Mouse (Mus musculus) CD8-positive naive resting alpha-beta T cell, adult 2 months (primary cell): ENCODE measurements around the gene Kcnh3.

ENCODE experiments used
- DNase-seq, 2 experiments: peaks; one replicate each; pipeline ENCODE4 v3.0.0; 2022; ENCODE audit warnings: low read depth in 2 of 2, low spot score in 2 of 2

The Kcnh3 gene

DNA sequence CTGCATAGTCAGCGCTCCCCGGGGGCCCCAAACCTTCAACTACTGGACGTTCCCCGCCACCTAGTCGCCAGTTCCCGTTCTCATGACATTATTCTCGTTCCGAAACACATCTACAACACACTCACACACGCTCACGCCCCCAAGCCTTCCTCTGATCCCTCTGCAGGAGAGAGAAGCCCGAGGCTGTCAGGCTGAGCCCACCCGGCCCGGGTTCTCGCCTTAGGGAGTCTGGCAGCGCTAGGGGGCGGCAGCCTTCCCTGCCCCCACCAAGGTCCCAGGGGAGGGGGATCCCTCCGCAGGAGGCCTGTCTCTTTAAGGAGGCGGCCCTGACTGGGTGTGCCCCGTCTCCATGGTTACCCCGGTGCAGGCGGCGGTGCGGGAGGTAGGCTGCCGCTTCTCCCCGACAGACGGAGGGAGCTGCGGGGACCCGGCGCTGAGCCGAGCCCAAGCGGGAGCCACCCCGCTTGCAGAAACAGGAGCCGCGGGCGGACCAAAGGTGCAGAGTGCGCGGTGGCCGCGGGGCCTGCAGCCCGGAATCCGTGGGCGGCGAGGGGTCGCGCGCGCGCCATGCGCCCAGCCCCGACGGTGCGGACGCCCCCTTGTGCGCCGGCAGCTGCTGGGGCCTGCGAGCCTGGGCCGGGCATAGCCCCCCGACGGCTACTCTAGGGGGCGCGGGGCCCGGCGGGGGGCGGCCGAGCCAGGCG, at the start of gene Kcnh3:
Kcnh3 (plus strand) TSS at position 654 of the 704 bp plus-strand sequence.
- peak; percentile 41 to 50 for DNase-seq

GRCm38 (mm10) chr15:99179639-99180038, 45.0 kb upstream of the Kcnh3 start:
- no peak for DNase-seq

GRCm38 (mm10) chr15:99184217-99184914, 40.3 kb upstream of the Kcnh3 start:
- no peak for DNase-seq

DNA sequence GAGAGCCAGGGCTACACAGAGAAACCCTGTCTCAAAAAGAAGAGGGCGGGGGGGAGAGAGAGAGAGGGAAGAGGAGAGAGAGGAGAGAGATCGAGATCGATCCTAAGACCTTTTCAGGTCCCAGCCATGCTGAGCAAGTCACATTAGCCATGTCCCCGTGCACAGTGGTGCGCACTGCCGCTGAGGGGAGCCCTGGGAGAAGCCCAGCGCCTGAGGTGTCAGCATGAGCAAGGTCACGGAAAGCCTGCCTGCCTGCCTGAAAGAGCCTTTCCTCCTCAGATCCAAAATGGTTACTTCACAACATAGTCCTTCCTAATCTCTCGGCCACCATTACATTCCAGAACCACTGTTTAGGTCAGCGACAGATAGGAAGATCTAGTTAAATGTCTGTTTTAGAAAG, 30.3 kb upstream of the Kcnh3 start:
- no peak for DNase-seq

- no peak for DNase-seq
Observed at GRCm38 (mm10) chr15:99195043-99195442, 29.6 kb upstream of the Kcnh3 start.

DNA sequence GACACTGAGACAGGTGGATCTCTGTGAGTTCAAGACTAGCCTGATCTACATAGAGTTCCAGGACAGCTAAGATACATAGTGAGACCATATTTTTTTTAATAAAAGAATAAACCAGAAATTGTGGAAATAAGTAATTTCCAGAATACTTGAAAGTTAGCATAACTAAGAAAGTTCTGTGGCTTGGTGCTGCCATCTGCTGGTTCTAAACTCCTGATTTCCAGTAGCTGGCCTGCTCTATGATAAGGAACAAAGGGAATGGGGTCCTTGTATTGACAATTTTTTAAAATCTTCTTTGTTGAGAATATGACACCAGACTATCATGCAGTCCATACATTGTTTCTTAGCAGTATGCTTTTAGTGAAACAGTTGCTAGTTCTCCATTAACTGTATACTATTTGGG, 25.9 kb upstream of the Kcnh3 start:
- DNase-seq: no peak

- no peak for DNase-seq
Observed at GRCm38 (mm10) chr15:99205959-99206358, 18.7 kb upstream of the Kcnh3 start.

DNA sequence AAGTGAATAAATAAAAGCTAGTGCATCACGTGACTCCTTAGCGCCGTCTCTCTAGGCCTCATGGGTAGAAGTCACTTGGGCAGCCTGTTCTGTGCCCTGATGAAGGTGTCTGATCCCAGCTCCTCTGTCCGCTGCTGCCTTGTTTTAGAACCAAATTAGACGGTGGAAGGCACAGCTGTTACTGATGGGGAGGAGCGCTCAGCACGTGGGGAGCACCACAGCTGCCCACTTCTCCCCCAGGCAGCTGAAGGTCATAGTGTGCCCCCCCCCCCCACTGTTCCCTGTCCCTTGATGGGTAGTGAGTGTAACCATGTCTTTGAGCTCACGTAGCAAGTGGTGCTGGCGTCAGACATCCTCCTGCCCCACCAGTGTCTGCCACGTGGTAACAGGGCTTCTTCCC, 11.5 kb upstream of the Kcnh3 start:
- DNase-seq: no peak

GRCm38 (mm10) chr15:99214941-99215340, 9.7 kb upstream of the Kcnh3 start:
- peak in 1 of 2 experiments; percentile 36 for DNase-seq

DNA sequence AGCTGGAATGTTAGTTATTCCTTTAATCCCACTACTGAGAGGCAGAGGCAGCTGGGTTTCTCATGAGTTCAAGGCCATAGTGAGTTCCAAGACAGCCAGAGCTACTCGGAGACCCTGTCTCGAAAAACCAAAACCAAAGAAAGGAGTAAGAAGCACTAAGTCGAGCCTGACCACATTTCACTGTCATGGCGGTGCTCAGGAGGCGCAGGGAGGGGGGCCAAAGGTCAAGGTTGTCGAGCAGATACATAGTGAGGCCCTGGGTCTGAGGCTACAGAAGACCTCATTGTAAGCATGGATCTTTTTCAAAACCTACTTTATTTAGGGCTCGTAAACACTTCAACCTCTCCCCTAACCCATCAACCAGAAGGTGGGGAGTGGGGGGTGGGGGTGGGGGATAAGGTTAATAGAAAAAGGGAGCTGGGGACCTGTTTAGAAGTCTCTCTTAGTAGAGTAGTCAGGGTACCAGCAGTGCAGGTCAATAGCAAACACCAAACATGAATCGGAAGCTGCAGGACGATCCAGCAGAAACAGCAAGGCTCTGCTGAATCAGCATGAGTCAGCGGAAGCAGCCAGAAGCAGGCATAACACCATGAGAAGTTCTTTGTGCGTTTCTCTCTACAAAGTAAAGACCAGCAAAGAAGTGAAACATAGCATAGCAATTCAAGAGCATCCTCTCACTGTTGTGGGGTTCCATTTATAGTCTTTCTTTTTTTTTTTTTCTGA, 8.8 kb upstream of the Kcnh3 start:
- no peak for DNase-seq

- no peak for DNase-seq
Observed at GRCm38 (mm10) chr15:99217630-99218029, 7.0 kb upstream of the Kcnh3 start.

- DNase-seq: no peak
Observed at GRCm38 (mm10) chr15:99221315-99221952, 3.2 kb upstream of the Kcnh3 start.

DNA sequence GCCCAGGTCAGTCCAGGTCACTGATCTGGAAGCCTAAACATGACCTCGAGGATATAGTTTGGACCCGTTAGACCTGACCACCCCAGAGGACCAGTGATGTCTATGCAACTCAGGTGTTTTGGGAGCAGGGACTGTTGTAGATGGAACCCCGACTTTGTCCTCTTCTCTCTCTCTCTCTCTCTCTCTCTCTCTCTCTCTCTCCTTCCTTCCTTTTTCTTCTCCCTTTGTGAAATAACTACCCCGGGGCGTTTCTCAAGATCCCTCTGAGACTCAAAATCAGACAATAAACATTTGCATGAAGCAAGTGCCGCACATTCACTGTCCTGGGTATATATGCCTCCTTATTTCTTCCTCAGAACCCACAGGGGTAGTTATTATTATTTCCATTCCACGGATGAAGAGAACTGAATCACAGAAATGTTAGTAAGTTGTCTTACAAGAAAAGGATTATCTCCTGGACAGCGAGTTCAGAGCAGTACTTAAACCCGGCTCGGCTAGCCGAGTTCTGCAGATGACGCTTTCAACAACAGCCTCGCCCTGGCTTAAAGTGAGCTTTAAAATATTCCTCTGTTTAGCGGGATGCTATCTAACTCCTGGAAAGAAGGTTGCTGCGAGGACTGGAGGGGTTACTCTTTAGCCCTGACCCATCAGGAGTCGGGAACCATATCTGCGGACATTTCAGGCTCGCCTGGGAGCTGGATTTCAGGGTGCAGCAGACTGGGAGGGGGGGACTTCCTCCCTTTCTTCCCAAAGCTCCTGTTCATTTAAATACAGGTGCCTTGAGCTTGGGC, 1.7 kb upstream of the Kcnh3 start:
- no peak for DNase-seq

DNA sequence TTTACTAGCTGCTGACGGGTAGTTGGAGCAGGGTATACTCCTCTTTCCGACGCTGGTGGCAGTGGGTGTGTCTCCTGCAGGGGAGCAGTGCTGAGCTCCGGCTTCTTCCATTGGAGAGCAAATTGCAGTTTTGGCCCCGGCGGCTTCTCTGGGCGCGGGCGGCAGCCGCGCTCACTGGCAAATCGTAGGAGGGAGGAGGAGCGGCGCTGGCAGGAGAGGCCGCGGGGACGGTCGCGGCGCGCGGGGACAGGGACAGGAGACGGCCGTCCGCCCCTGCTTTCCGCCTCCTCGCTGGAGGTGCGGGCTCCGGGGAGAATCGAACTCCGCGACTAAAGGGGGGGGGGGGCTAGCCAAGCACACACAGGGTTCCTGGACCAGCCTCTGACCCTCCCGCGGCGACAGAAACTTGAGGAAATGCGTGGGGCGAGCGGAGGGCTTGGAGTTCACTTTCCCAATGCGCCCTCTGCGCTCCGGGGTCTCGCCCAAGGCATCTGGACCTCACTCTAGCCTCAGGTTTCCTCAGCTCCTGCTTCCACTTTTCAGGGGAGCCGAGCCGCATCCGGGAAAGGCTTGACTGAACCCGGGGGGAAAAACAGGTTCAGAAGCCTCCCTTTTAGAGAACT, 965 bp upstream of the Kcnh3 start:
- peak in 1 of 2 experiments; percentile 27 for DNase-seq

- DNase-seq: no peak
Observed at GRCm38 (mm10) chr15:99225081-99225810, 585 bp downstream of the Kcnh3 start.

DNA sequence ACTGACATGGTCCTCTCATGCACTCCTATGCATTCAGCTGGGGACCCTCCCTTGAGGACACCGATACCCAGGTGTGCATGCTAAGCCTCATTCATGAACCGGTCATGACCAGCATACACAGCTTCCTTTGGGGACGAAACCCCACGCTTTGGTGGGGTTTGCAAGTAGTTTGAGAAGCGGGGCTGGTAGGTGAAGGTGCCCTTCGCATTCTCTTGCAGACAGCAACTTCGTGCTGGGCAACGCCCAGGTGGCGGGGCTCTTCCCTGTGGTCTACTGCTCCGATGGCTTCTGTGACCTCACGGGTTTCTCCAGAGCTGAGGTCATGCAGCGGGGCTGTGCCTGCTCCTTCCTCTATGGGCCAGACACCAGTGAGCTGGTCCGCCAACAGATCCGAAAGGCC, 1.4 kb downstream of the Kcnh3 start:
- DNase-seq: no peak

DNA sequence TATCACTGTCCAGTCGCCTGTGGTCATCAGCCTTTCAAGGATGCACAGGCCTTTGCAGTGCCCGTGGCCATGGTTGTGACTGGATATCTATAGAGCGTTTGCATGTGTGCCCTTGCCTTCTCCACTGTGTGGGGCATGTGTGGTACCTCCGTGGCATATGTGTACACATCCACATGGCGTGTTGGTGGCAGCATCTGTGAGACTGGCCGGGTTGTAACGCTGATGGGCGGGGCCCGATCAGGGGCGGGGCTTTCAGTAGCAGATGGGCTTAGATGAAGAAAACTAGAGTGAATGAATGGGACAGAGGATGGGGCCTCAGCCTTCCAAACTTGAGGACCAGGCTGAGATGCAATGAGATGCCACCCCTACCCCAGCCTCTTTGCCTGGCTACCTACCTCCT, 7.3 kb downstream of the Kcnh3 start:
- no peak for DNase-seq

DNA sequence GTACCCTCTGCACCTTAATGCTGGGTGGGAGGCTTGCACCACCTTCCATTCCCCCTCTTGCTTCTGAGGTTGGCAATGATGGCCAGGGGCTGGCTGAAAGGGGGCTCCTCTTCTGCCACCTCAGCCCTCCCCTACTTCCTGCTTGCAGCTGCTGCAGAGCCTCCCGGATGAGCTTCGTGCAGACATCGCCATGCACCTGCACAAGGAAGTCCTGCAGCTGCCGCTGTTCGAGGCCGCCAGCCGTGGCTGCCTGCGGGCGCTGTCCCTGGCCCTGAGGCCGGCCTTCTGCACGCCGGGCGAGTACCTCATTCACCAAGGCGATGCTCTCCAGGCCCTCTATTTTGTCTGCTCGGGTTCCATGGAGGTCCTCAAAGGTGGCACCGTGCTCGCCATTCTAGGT, 9.1 kb downstream of the Kcnh3 start:
- peak in 1 of 2 experiments; percentile 31 for DNase-seq

GRCm38 (mm10) chr15:99234326-99235010, 9.8 kb downstream of the Kcnh3 start:
- no peak for DNase-seq
